Mouse (Mus musculus): Measurements from ENCODE around the gene Dnmt1.

- no peak for TF ChIP-seq CTCF (IDR thresholded peaks at IDR 0.05; ENCODE audit: control insufficient read depth, insufficient read depth, insufficient replicate concordance, low read depth, low read length)
- no peak for TF ChIP-seq POLR2A (IDR thresholded peaks at IDR 0.05; ENCODE audit: control insufficient read depth, low read depth, low read length)
Observed at GRCm38 (mm10) chr9:20951441-20951840, 8.2 kb downstream of the Dnmt1 start.
